Mouse (Mus musculus): ENCODE data around the gene Pdhb. TPM values are rescaled to one million over a fixed set of nuclear protein-coding genes. Genes with fewer than 3 reads are reported as not detected.
A peak's percentile ranks its signal among the peaks of the same experiment; 100 is the strongest.

Gene Pdhb
- 267 and 278 TPM in 2 replicates for polyA plus RNA-seq (2015; fragmentation: Nextera tagmentation; extraction: Ambion mirVana)

- H3K9me3 ChIP-seq (ENCODE audit: low read length): no peaks in the 10 kb centered on the region
- peak within 1 kb of the TSS; percentile 89 for H3K27ac ChIP-seq (ENCODE audit: low read length)
- H3K9ac ChIP-seq (replicated peaks; ENCODE audit: low read length): peak within 1 kb of the TSS; percentile 97
- H3K4me3 ChIP-seq (ENCODE audit: low read length): peak within 1 kb of the TSS; percentile 100
- peaks cover 27% of the 10 kb centered on the region for H3K36me3 ChIP-seq (ENCODE audit: insufficient read depth, low read length)
- ATAC-seq (ENCODE audit: low FRiP score, low TSS enrichment): peak; percentile 100
- WGBS: 1% methylated on average over 64 of the region's 64 CpGs
- peak within 1 kb of the TSS; percentile 95 for H3K4me2 ChIP-seq (replicated peaks; ENCODE audit: low read depth, low read length)
- H3K27me3 ChIP-seq (ENCODE audit: insufficient read depth, low read length): no peaks in the 10 kb centered on the region
- H3K4me1 ChIP-seq (ENCODE audit: insufficient read depth, low read length): peaks cover 12% of the 10 kb centered on the region
Observed at GRCm38 (mm10) chr14:8172507-8173410, at the start of gene Pdhb. Gene Pdhb (minus strand): TSS chr14:8173025.

- no peak for ATAC-seq (ENCODE audit: low FRiP score, low TSS enrichment)
- H3K4me3 ChIP-seq (ENCODE audit: low read length): no peak overlapping the region
- H3K27me3 ChIP-seq (ENCODE audit: insufficient read depth, low read length): no peaks in the 10 kb centered on the region
- H3K4me2 ChIP-seq (replicated peaks; ENCODE audit: low read depth, low read length): no peak overlapping the region
- H3K27ac ChIP-seq (ENCODE audit: low read length): no peak overlapping the region
- no peaks in the 10 kb centered on the region for H3K9me3 ChIP-seq (ENCODE audit: low read length)
- peaks cover 11% of the 10 kb centered on the region for H3K4me1 ChIP-seq (ENCODE audit: insufficient read depth, low read length)
- peaks cover 11% of the 10 kb centered on the region for H3K36me3 ChIP-seq (ENCODE audit: insufficient read depth, low read length)
- WGBS: 94% methylated on average over 16 of the region's 16 CpGs
- no peak overlapping the region for H3K9ac ChIP-seq (replicated peaks; ENCODE audit: low read length)
Observed at GRCm38 (mm10) chr14:8222561-8222960, 49.7 kb upstream of the Pdhb start.

DNA sequence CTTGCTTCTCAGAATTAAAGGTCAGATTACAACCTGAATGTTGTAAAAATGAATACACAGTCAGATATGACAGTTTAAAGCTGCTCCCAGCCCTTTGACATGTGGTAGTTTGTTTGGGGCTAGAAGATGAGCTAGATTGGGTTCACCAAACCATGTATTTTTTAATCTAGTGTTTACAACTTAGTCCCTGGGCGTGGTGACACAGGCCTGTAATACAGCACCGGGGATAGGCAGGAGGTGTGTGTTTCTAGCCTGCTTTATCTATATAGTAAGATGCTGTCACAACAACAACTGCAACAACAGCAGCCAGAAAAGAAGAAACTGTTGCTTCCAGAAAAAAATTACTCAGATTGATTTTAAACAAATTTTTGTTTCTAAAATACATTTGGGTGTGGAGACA, 48.1 kb upstream of the Pdhb start:
- no peak overlapping the region for H3K9ac ChIP-seq (replicated peaks; ENCODE audit: low read length)
- 89% methylated on average over 2 of the region's 2 CpGs for WGBS
- H3K36me3 ChIP-seq (ENCODE audit: insufficient read depth, low read length): peaks cover 11% of the 10 kb centered on the region
- H3K4me2 ChIP-seq (replicated peaks; ENCODE audit: low read depth, low read length): no peak overlapping the region
- H3K27me3 ChIP-seq (ENCODE audit: insufficient read depth, low read length): no peaks in the 10 kb centered on the region
- no peak overlapping the region for H3K27ac ChIP-seq (ENCODE audit: low read length)
- H3K4me3 ChIP-seq (ENCODE audit: low read length): no peak overlapping the region
- peaks cover 17% of the 10 kb centered on the region for H3K4me1 ChIP-seq (ENCODE audit: insufficient read depth, low read length)
- H3K9me3 ChIP-seq (ENCODE audit: low read length): no peaks in the 10 kb centered on the region
- ATAC-seq (ENCODE audit: low FRiP score, low TSS enrichment): no peak

DNA sequence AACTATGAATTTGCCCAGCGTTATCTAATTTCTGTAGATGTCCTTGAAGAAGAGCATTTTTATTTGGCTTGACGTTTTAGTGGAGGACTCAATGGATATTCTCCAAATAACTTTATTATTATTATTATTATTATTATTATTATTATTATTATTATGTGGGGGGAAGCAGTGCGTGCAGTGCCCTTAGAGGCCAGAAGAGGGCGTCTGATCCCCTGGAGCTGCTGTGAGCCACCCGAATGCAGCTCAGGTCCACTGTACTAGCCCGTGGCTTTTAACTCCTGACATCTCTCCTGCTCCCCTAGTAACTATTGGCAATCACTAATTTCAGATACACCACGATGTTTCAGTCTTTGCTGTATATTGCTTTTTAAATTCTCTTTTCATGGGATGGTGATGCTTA, 47.5 kb upstream of the Pdhb start:
- H3K27me3 ChIP-seq (ENCODE audit: insufficient read depth, low read length): no peaks in the 10 kb centered on the region
- ATAC-seq (ENCODE audit: low FRiP score, low TSS enrichment): no peak
- peaks cover 11% of the 10 kb centered on the region for H3K36me3 ChIP-seq (ENCODE audit: insufficient read depth, low read length)
- no peak overlapping the region for H3K9ac ChIP-seq (replicated peaks; ENCODE audit: low read length)
- WGBS: 72% methylated on average over 7 of the region's 7 CpGs
- H3K4me3 ChIP-seq (ENCODE audit: low read length): no peak overlapping the region
- H3K4me2 ChIP-seq (replicated peaks; ENCODE audit: low read depth, low read length): no peak overlapping the region
- H3K9me3 ChIP-seq (ENCODE audit: low read length): no peaks in the 10 kb centered on the region
- peaks cover 23% of the 10 kb centered on the region for H3K4me1 ChIP-seq (ENCODE audit: insufficient read depth, low read length)
- no peak overlapping the region for H3K27ac ChIP-seq (ENCODE audit: low read length)

DNA sequence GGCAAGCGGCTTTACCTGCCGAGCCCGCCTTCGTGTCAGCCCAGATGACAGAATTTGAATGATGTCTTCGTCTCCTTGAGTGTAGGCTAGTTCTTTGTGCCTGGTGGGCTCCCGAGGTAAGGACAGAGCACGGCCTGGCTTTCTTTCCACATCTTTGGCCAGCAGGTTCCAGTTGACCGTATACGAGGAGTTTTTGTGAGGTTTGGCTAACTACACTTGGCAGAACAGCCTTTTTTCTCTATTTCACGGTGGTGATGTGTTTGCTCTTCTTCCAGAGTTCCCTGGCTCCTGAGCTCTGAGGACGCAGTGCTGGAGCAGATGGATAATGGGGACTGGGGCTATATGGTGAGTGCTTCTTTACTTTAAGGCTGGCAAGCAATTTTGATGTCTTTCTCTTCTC, 47.1 kb upstream of the Pdhb start:
- WGBS: 77% methylated on average over 11 of the region's 11 CpGs
- Histone ChIP-seq H3K36me3 (ENCODE audit: insufficient read depth, low read length) (peaks cover 11% of the 10 kb centered on the region), H3K9me3 (ENCODE audit: low read length) (no peaks in the 10 kb centered on the region), H3K4me3 (ENCODE audit: low read length) (no peak overlapping the region), H3K27ac (ENCODE audit: low read length) (no peak overlapping the region), H3K9ac (replicated peaks; ENCODE audit: low read length) (no peak overlapping the region), H3K4me1 (ENCODE audit: insufficient read depth, low read length) (peaks cover 28% of the 10 kb centered on the region), H3K4me2 (replicated peaks; ENCODE audit: low read depth, low read length) (no peak overlapping the region), H3K27me3 (ENCODE audit: insufficient read depth, low read length) (no peaks in the 10 kb centered on the region)
- no peak for ATAC-seq (ENCODE audit: low FRiP score, low TSS enrichment)

- no peak for ATAC-seq (ENCODE audit: low FRiP score, low TSS enrichment)
- Histone ChIP-seq H3K9ac (replicated peaks; ENCODE audit: low read length) (no peak overlapping the region; the same call in none of the 2 replicates), H3K4me2 (replicated peaks; ENCODE audit: low read depth, low read length) (peak overlapping the region; percentile 24), H3K27me3 (ENCODE audit: insufficient read depth, low read length) (no peaks in the 10 kb centered on the region), H3K4me1 (ENCODE audit: insufficient read depth, low read length) (peaks cover 31% of the 10 kb centered on the region), H3K36me3 (ENCODE audit: insufficient read depth, low read length) (peaks cover 11% of the 10 kb centered on the region), H3K4me3 (ENCODE audit: low read length) (no peak overlapping the region), H3K27ac (ENCODE audit: low read length) (peak overlapping the region; percentile 84), H3K9me3 (ENCODE audit: low read length) (no peaks in the 10 kb centered on the region)
- 27% methylated on average over 10 of the region's 10 CpGs for WGBS
Observed at GRCm38 (mm10) chr14:8218730-8219380, 46.0 kb upstream of the Pdhb start.

- peak overlapping the region; percentile 84 for H3K27ac ChIP-seq (ENCODE audit: low read length)
- H3K27me3 ChIP-seq (ENCODE audit: insufficient read depth, low read length): no peaks in the 10 kb centered on the region
- peaks cover 31% of the 10 kb centered on the region for H3K4me1 ChIP-seq (ENCODE audit: insufficient read depth, low read length)
- H3K4me3 ChIP-seq (ENCODE audit: low read length): no peak overlapping the region
- H3K36me3 ChIP-seq (ENCODE audit: insufficient read depth, low read length): peaks cover 8% of the 10 kb centered on the region
- ATAC-seq (ENCODE audit: low FRiP score, low TSS enrichment): no peak
- no peaks in the 10 kb centered on the region for H3K9me3 ChIP-seq (ENCODE audit: low read length)
- 54% methylated on average over 7 of the region's 7 CpGs for WGBS
- no peak overlapping the region; the same call in 1 of the 2 replicates for H3K9ac ChIP-seq (replicated peaks; ENCODE audit: low read length)
- H3K4me2 ChIP-seq (replicated peaks; ENCODE audit: low read depth, low read length): peak overlapping the region; percentile 24
Observed at GRCm38 (mm10) chr14:8218238-8218637, 45.4 kb upstream of the Pdhb start.

DNA sequence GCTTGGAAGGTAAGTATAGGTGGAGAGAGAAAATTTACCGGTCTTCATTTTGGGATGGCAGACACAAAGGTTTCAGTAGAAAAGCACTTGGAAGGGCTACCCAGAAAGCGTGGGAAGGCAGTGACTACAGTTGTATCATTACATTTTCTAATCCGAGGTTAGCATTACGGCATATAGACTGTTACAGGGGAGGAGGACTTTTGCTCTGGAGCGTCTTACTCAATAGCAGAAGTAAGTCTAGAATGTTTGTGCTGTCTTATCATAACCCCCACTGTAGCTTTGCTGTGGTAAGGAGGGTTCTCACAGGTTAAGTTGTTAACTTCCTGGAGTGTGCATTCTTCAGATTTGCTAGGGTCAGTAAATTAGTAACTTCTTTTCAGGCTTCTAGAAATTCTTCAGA, 43.3 kb upstream of the Pdhb start:
- H3K27ac ChIP-seq (ENCODE audit: low read length): 0 out of 2 replicates have a peak overlapping the region, but pooled peaks have one; percentile 1
- peaks cover 31% of the 10 kb centered on the region for H3K4me1 ChIP-seq (ENCODE audit: insufficient read depth, low read length)
- ATAC-seq (ENCODE audit: low FRiP score, low TSS enrichment): no peak
- peak overlapping the region; percentile 60 for H3K4me3 ChIP-seq (ENCODE audit: low read length)
- H3K9ac ChIP-seq (replicated peaks; ENCODE audit: low read length): no peak overlapping the region
- H3K27me3 ChIP-seq (ENCODE audit: insufficient read depth, low read length): no peaks in the 10 kb centered on the region
- H3K9me3 ChIP-seq (ENCODE audit: low read length): no peaks in the 10 kb centered on the region
- 60% methylated on average over 5 of the region's 5 CpGs for WGBS
- no peaks in the 10 kb centered on the region for H3K36me3 ChIP-seq (ENCODE audit: insufficient read depth, low read length)
- peak overlapping the region; percentile 95; the same call in 1 of the 2 replicates for H3K4me2 ChIP-seq (replicated peaks; ENCODE audit: low read depth, low read length)

DNA sequence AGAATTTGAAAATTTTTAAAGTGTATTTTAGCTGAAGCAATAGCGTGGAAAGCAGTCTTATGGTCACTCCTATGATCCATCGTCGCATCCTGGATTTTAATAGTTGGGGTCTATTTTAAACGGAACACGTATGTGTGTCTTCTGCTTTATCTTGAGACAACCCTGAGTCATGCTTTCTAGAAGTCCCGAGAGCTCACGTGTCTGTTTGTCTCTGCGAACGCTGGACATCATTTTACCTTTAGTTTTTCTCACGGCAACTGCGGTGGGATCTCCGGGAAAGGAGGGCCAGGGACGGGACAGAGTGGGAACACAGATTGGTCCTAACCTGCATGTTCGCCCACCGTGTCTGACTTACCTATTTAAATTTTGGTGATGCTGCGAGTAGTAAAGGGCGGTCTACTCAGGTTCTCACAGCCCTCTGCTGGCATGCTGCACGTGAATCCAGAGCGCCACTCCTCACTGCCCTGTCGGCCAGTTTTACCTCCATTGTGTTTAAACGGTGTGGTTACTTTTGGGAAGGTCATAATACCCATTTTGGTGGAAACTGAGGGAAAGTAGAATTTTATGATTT, 42.5 kb upstream of the Pdhb start:
- Histone ChIP-seq H3K9me3 (ENCODE audit: low read length) (no peaks in the 10 kb centered on the region), H3K36me3 (ENCODE audit: insufficient read depth, low read length) (no peaks in the 10 kb centered on the region), H3K4me1 (ENCODE audit: insufficient read depth, low read length) (peaks cover 31% of the 10 kb centered on the region), H3K9ac (replicated peaks; ENCODE audit: low read length) (peak overlapping the region; percentile 98; the same call in 1 of the 2 replicates), H3K27me3 (ENCODE audit: insufficient read depth, low read length) (no peaks in the 10 kb centered on the region), H3K4me2 (replicated peaks; ENCODE audit: low read depth, low read length) (peak overlapping the region; percentile 95), H3K27ac (ENCODE audit: low read length) (no peak overlapping the region), H3K4me3 (ENCODE audit: low read length) (peak overlapping the region; percentile 60)
- ATAC-seq (ENCODE audit: low FRiP score, low TSS enrichment): no peak
- 19% methylated on average over 21 of the region's 21 CpGs for WGBS
